Mouse (Mus musculus): ENCODE data around the gene Gm28038. TPM values are rescaled to one million over a fixed set of nuclear protein-coding genes. Genes with fewer than 3 reads are reported as not detected.

Gm28038 gene
- polyA plus RNA-seq, 3 experiments from 2014 or later: 7.1 TPM; not detected in 2

GRCm38 (mm10) chr2:30257699-30258460 is 23.0 kb upstream of the Gm28038 start:
- ATAC-seq: no peak

GRCm38 (mm10) chr2:30258600-30258999 is 22.2 kb upstream of the Gm28038 start:
- peak; percentile 39 for ATAC-seq

GRCm38 (mm10) chr2:30259131-30260064 is 21.4 kb upstream of the Gm28038 start:
- ATAC-seq: no peak

GRCm38 (mm10) chr2:30261064-30261736 is 19.6 kb upstream of the Gm28038 start:
- ATAC-seq: no peak

GRCm38 (mm10) chr2:30261921-30262839 is 18.7 kb upstream of the Gm28038 start:
- no peak for ATAC-seq

- no peak for ATAC-seq
Observed at GRCm38 (mm10) chr2:30262840-30263441, 17.9 kb upstream of the Gm28038 start.

GRCm38 (mm10) chr2:30263811-30264210 is 17.0 kb upstream of the Gm28038 start:
- ATAC-seq: no peak

- ATAC-seq: no peak
Observed at GRCm38 (mm10) chr2:30264671-30265519, 15.9 kb upstream of the Gm28038 start.

GRCm38 (mm10) chr2:30265767-30266253 is 15.0 kb upstream of the Gm28038 start, which contains the start of gene Phyhd1:
Gene Phyhd1, plus strand, starts transcription at chr2:30266203.
- ATAC-seq: no peak

GRCm38 (mm10) chr2:30266392-30266941 is 14.4 kb upstream of the Gm28038 start:
- ATAC-seq: no peak

GRCm38 (mm10) chr2:30267466-30267865 is 13.4 kb upstream of the Gm28038 start:
- ATAC-seq: no peak

GRCm38 (mm10) chr2:30268371-30268770 is 12.5 kb upstream of the Gm28038 start:
- no peak for ATAC-seq

- no peak for ATAC-seq
Observed at GRCm38 (mm10) chr2:30269241-30269990, 11.4 kb upstream of the Gm28038 start.

GRCm38 (mm10) chr2:30270134-30270533 is 10.7 kb upstream of the Gm28038 start:
- ATAC-seq: peak; percentile 78

GRCm38 (mm10) chr2:30281651-30282050 is 808 bp downstream of the Gm28038 start:
- no peak for ATAC-seq

- no peak for ATAC-seq
Observed at GRCm38 (mm10) chr2:30283193-30283592, 2.4 kb downstream of the Gm28038 start.

GRCm38 (mm10) chr2:30285004-30285403 is 4.2 kb downstream of the Gm28038 start:
- ATAC-seq: no peak

- peak; percentile 27 for ATAC-seq
Observed at GRCm38 (mm10) chr2:30285416-30286181, 4.8 kb downstream of the Gm28038 start.
